Mouse (Mus musculus) erythroblast, embryonic 14.5 days (primary cell): ENCODE data around the gene Wwc1. TPM values are rescaled to one million over a fixed set of nuclear protein-coding genes. Genes with fewer than 3 reads are reported as not detected.

ENCODE experiments used
- H3K27me3 ChIP-seq: 2 replicates; pipeline ENCODE4 v1.6.1; 2012; ENCODE audit warnings: inconsistent platforms; ENCODE audit not compliant: control insufficient read depth
- H3K36me3 ChIP-seq: 2 replicates; pipeline ENCODE4 v1.6.1; 2012; ENCODE audit warnings: mild to moderate bottlenecking, inconsistent platforms; ENCODE audit not compliant: control insufficient read depth
- H3K4me1 ChIP-seq: 2 replicates; pipeline ENCODE4 v1.6.1; 2012; ENCODE audit warnings: inconsistent platforms; ENCODE audit not compliant: control insufficient read depth
- H3K4me3 ChIP-seq: replicated peaks from 2 replicates; pipeline ENCODE3; 2012; ENCODE audit warnings: moderate library complexity, mild to moderate bottlenecking, inconsistent platforms
- H3K9me3 ChIP-seq: 2 replicates; pipeline ENCODE4 v1.6.1; 2012; ENCODE audit warnings: low read length, inconsistent platforms, mixed read lengths; ENCODE audit not compliant: control insufficient read depth
- GATA1 ChIP-seq: IDR thresholded peaks from 2 replicates; pipeline ENCODE4 v1.6.1; 2012; ENCODE audit warnings: low read length, inconsistent platforms, mixed read lengths
- TAL1 ChIP-seq: IDR thresholded peaks from 3 replicates; pipeline ENCODE4 v1.6.1; 2012; ENCODE audit warnings: low read length, inconsistent platforms, mixed read lengths
- polyA plus RNA-seq: library from polyadenylated mRNA; stranded (reverse); fragments of >175 nt; gene quantifications from 2 replicates; pipeline ENCODE4 v1.2.3, GENCODE M21; 2012

Gene Wwc1
- polyA plus RNA-seq, 1 experiment = 0.02 TPM

DNA sequence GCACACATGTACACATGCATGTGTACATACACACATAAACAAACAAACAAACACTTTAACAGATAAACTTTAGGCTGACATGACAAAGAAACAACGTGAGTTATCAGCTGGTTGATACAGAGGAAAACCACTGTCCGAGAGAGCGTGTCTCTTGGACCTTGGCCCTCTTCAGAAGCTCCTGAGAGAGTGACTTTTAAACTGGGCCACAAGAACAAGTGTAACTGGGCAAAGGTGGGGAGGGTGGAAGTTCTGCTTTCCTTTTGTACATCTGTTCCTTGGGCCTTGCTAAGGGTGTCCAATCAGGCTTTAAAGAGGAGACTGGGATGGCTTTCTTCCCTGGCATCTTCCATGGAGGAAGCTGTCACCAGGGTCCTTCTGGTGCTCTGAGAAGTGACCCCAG lies 21.1 kb downstream of the Wwc1 start:
- Histone ChIP-seq H3K36me3 (no peaks in the 10 kb centered on the region), H3K27me3 (no peaks in the 10 kb centered on the region), H3K4me3 (no peak overlapping the region), H3K9me3 (no peaks in the 10 kb centered on the region), H3K4me1 (no peaks in the 10 kb centered on the region)
- TF ChIP-seq GATA1 (no peak), TAL1 (no peak)

DNA sequence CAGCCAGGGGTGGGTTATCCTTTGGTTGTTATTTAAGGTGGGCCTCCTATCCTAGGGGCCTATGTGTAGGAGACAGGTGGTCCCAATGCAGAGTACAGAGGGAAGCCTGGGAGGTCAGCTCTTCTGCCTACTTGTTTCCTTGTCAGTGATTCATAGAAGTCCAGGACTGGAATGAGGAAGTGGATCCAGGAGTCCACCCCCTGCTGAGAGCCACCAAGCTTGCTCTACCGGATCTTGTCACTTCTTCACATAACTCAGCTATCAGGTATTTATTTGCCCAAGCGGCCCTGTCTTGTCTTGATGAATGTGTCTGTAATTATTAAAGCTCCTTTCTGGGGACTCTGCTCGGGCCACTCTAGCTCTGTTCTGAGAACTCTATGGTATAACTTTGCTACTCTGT lies 24.8 kb downstream of the Wwc1 start:
- H3K9me3 ChIP-seq = no peaks in the 10 kb centered on the region
- no peaks in the 10 kb centered on the region for H3K36me3 ChIP-seq
- H3K27me3 ChIP-seq = no peaks in the 10 kb centered on the region
- TF ChIP-seq GATA1 (no peak), TAL1 (no peak)
- no peaks in the 10 kb centered on the region for H3K4me1 ChIP-seq
- H3K4me3 ChIP-seq = no peak overlapping the region

DNA sequence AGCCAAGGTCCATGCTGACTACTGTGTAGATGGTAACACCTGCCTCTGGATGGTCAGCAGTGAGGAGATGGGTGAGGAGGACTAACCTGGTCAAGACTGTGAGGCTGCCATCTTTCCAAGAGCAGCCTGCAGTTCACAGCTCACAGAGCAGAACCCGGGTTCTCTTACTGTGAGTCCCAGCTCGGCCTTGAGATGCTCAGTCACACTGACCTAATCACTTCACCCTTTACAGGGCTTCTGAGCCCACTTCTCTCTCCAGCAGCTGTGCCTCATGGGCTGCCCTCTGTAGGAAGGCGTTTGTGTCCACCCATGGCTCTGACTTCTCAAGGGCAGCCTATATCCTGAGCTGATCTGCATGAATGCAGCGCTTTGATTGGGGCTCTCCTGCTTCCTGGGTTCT lies 27.1 kb downstream of the Wwc1 start:
- no peaks in the 10 kb centered on the region for H3K4me1 ChIP-seq
- H3K9me3 ChIP-seq = no peaks in the 10 kb centered on the region
- H3K4me3 ChIP-seq = no peak overlapping the region
- no peaks in the 10 kb centered on the region for H3K27me3 ChIP-seq
- H3K36me3 ChIP-seq = no peaks in the 10 kb centered on the region
- no peak for TF ChIP-seq TAL1
- no peak for TF ChIP-seq GATA1

DNA sequence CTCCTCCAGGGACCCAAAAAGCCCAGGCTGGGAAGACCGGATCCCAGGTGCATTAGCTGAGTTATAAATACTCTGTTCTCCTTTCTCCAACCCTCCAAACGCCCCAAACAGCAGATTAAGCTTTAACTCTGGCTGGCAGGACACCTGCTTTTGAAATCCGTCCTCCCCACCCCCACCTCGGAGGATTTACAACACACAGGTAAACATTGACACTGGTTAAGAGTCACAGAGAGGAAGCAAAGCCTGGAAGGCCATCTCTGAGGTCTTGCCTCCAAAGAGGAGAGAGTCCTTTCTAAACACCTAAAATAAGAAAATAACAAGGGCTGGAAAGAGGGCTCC lies 28.6 kb downstream of the Wwc1 start:
- no peak for TF ChIP-seq TAL1
- no peak for TF ChIP-seq GATA1
- Histone ChIP-seq H3K36me3 (no peaks in the 10 kb centered on the region), H3K4me3 (no peak overlapping the region), H3K27me3 (no peaks in the 10 kb centered on the region), H3K9me3 (no peaks in the 10 kb centered on the region), H3K4me1 (no peaks in the 10 kb centered on the region)

DNA sequence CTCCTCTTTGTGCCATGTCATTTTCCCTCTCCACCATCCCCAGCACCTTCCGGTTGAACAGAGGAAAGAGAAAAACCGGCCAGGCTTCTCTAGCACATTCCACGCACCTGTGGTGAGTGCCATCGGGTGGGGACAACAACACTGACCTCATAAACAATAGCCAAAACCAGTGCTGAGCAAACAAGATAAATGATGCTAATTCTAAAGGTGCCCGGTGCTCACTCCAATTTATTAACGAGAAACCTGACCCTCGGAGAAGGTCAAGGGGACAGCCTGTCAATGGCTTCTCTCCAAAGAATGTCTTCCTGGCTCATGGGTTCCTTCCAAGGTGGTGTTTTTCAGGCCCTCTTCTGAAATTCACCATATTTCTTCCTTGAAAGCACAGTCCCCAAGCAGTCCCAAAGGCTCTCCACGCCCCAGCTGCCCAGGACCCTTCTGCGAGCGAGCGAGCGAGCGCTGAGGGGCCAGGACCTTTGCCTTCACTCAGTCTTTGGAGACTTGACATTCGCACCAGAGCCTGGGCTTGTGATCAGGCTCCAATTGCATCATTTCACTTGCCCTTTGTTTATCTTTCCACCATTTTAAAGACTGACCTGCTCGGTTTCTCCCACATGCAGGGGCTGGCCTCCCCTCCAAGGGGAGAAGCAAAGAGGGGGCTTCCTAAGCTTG lies 29.1 kb downstream of the Wwc1 start:
- no peak for TF ChIP-seq TAL1
- no peak for TF ChIP-seq GATA1
- Histone ChIP-seq H3K27me3 (no peaks in the 10 kb centered on the region), H3K9me3 (no peaks in the 10 kb centered on the region), H3K4me3 (no peak overlapping the region), H3K36me3 (no peaks in the 10 kb centered on the region), H3K4me1 (no peaks in the 10 kb centered on the region)

DNA sequence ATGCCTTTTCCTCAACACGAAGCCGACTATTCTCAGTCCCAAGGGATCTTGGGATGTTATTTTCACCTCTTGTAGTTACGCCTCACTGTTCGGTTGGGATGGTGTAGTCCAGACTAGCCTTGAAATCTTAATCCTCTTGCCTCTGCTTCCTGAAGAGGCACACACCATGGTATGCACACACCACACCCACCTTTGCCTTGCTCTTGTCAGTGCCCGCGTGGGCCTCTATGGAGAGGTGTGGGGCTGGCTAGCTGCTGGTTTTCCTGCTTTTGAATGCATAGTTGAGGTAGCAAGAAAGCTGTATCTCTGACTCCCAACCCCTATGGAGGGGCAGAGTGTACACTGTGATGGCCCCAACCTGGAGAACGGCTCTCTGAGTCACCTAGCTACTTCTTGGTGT lies 29.9 kb downstream of the Wwc1 start:
- TF ChIP-seq GATA1 (no peak), TAL1 (no peak)
- H3K4me3 ChIP-seq = no peak overlapping the region

DNA sequence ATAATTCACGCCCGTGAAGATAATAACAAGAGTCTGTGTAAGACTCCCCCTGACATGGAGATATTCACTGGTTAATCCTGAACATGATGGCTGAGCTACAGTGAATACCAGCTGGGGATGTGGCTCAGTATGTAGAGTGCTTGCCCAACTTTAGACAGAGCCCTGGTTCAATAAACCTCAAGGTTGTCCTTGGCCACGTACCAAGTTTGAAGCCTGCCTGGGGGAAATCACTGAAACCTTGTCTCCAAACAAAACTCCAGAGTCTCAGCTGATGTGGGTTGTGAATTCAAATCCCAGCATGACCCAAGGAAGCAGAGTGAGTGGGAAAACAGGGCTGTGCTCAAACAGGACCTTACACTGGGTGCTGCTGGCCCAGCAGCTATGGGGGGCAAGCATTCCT lies 30.3 kb downstream of the Wwc1 start:
- Histone ChIP-seq H3K27me3 (no peaks in the 10 kb centered on the region), H3K4me3 (no peak overlapping the region), H3K36me3 (no peaks in the 10 kb centered on the region), H3K4me1 (no peaks in the 10 kb centered on the region), H3K9me3 (no peaks in the 10 kb centered on the region)
- no peak for TF ChIP-seq GATA1
- no peak for TF ChIP-seq TAL1

More for the DNA sequence above, 29.9 kb downstream of the Wwc1 start:
- H3K4me1 ChIP-seq = no peaks in the 10 kb centered on the region
- H3K9me3 ChIP-seq = no peaks in the 10 kb centered on the region
- H3K36me3 ChIP-seq = no peaks in the 10 kb centered on the region
- H3K27me3 ChIP-seq = no peaks in the 10 kb centered on the region

DNA sequence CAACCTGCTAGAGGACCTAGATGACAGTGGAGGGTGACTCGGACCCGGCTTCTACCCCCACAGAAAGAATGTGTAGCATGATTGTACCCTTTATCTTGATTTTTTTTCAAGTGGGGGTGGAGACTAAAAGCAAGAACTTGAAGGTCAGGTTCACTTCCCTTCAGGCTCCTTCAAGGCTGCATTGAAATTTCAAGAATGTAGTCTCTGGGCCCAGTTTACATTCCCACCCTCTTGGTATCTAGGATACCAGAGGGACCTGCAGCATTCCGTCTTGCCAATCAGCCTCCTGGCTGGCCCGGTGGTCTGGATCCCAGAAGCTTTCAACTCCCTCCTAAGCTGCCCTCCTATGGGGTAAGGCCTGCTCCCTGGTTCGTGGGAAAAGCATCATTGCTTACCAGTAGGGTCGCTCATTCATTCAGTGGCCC lies 31.9 kb downstream of the Wwc1 start:
- TF ChIP-seq TAL1 (no peak), GATA1 (no peak)
- Histone ChIP-seq H3K9me3 (no peaks in the 10 kb centered on the region), H3K27me3 (no peaks in the 10 kb centered on the region), H3K4me3 (no peak overlapping the region), H3K36me3 (no peaks in the 10 kb centered on the region), H3K4me1 (no peaks in the 10 kb centered on the region)

DNA sequence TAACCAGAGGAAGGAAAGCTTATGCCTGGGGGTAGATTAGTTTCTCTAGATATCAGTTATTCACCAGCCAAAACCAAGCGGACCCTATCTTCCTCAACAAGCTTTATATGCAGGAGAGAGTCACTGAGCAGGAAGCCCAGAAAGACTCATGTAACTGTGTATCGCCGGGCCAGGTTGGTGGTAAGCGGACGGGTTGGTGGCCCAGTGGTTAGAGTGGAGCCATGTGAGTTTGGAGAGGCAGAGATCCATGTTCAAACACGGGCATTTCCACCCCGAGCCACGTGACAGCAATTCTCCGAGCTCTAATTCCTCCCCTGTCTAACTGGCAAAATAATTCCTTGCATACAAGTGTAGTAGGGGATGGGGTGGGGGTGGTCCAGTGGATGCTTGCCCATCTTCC lies 32.4 kb downstream of the Wwc1 start:
- Histone ChIP-seq H3K4me1 (no peaks in the 10 kb centered on the region), H3K36me3 (no peaks in the 10 kb centered on the region), H3K4me3 (no peak overlapping the region), H3K27me3 (no peaks in the 10 kb centered on the region), H3K9me3 (no peaks in the 10 kb centered on the region)
- TF ChIP-seq TAL1 (no peak), GATA1 (no peak)

DNA sequence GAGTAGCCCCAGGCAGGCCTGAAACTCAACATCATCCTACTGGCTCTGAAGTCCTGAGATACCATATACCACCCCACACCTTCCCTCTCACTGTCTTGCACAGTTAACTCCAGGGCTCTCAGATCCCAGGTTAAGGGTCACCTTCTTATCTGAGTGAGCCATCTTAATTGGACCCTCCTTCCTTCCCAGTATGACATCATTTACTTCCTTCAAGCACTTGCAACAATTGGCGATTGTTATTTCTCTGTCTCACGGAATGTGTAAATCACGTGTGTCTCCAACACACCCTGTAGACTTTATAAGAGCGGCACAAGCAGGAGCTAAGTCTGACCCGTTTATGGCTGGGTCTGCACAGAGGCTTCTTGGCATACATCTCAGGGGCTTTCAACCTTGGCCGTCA lies 35.1 kb downstream of the Wwc1 start:
- Histone ChIP-seq H3K9me3 (no peaks in the 10 kb centered on the region), H3K27me3 (no peaks in the 10 kb centered on the region)

More for the DNA sequence above, 35.1 kb downstream of the Wwc1 start:
- TF ChIP-seq GATA1 (no peak), TAL1 (no peak)
- Histone ChIP-seq H3K4me1 (no peaks in the 10 kb centered on the region), H3K4me3 (no peak overlapping the region), H3K36me3 (no peaks in the 10 kb centered on the region)
